Mouse (Mus musculus) heart, embryonic 12.5 days (tissue): ENCODE measurements around the gene Rbp4. TPM values are rescaled to one million over a fixed set of nuclear protein-coding genes. Genes with fewer than 3 reads are reported as not detected.

ENCODE experiments used
- ATAC-seq: fragments of 200-750 bp; cut with Nextera tagmentation; 2 replicates; pipeline ENCODE4 v1.8.0; 2017; ENCODE audit warnings: moderate TSS enrichment, moderate library complexity; ENCODE audit not compliant: insufficient number of reproducible peaks, low FRiP score
- H3K27ac ChIP-seq: fragments of 300-500 bp; sonication (generic); 2 replicates; pipeline ENCODE4 v1.5.1; 2016; ENCODE audit warnings: mild to moderate bottlenecking, moderate library complexity; ENCODE audit not compliant: poor library complexity, severe bottlenecking
- H3K27me3 ChIP-seq: fragments of 300-500 bp; sonication (generic); replicated peaks from 2 replicates; pipeline ENCODE4 v1.6.1; 2016; ENCODE audit warnings: mild to moderate bottlenecking, moderate library complexity
- H3K36me3 ChIP-seq: fragments of 300-500 bp; sonication (generic); 2 replicates; pipeline ENCODE4 v1.6.1; 2016; ENCODE audit warnings: mild to moderate bottlenecking, moderate library complexity
- H3K4me1 ChIP-seq: fragments of 300-500 bp; sonication (generic); replicated peaks from 2 replicates; pipeline ENCODE4 v1.6.1; 2016; ENCODE audit warnings: mild to moderate bottlenecking
- H3K4me2 ChIP-seq: fragments of 300-500 bp; sonication (generic); 2 replicates; pipeline ENCODE4 v1.6.1; 2016; ENCODE audit warnings: mild to moderate bottlenecking, moderate library complexity
- H3K4me3 ChIP-seq: fragments of 300-500 bp; sonication (generic); 2 replicates; pipeline ENCODE4 v1.5.1; 2016; ENCODE audit warnings: mild to moderate bottlenecking
- H3K9ac ChIP-seq: fragments of 300-500 bp; sonication (generic); 2 replicates; pipeline ENCODE4 v1.6.1; 2016; ENCODE audit warnings: mild to moderate bottlenecking, moderate library complexity
- H3K9me3 ChIP-seq: fragments of 300-500 bp; sonication (generic); replicated peaks from 2 replicates; pipeline ENCODE4 v1.6.1; 2016; ENCODE audit warnings: mild to moderate bottlenecking, moderate library complexity
- WGBS: fragments of 180-500 bp; shearing (Covaris S2); methylation state at CpG from one replicate; pipeline ENCODE4 v1.1.7; 2016; 5-methylcytosine and 5-hydroxymethylcytosine counted together
- polyA plus RNA-seq: library from polyadenylated mRNA; unstranded; fragments of >200 nt; fragmentation: Nextera tagmentation; extraction: Ambion mirVana; gene quantifications from 2 replicates; pipeline ENCODE4 v1.2.1, GENCODE M21; 2016

The Rbp4 gene
- polyA plus RNA-seq, 1 experiment from 2014 or later, result 24.1 TPM

DNA sequence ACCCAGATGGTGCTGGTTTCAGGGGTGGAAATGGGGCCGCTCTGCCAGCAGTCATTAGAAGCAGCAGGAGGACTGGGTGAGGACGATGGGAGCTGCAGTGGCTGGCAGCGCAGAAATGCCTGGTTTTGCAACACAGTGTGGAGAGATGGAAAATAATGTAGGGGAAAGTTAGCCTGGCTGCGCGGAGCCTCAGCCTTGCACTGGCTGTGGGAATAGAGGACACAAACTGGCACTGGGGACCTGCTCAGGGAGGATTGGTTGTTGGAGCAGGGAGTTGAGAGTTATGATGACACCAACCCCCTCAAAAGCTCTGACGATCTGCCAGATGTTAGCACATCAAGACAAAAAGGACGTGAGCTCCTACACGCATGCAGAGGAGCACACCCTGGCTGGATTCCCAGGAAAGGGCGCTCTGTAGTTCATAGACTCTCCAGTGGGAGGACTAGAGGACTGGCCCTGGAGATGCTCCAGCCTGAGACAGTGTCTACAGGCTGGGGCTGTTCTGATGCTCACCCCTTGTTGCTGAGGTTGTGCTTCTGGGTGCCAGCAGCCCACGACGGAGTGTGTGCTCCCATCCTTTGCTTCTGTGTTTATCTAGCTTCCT is 38.0 kb downstream of the Rbp4 start:
- ATAC-seq, result peak; percentile 59; the same call in 1 of the 2 replicates
- Histone ChIP-seq H3K9me3 (no peaks in the 10 kb centered on the region), H3K4me3 (no peak overlapping the region), H3K27ac (no peak overlapping the region), H3K4me1 (no peaks in the 10 kb centered on the region), H3K4me2 (no peak overlapping the region), H3K27me3 (0 out of 2 replicates have a peak, but pooled peaks cover 6% of the 10 kb centered on the region), H3K36me3 (no peaks in the 10 kb centered on the region), H3K9ac (no peak overlapping the region)
- WGBS, result 57% methylated on average over 11 of the region's 11 CpGs

GRCm38 (mm10) chr19:38085841-38086240 is 39.2 kb downstream of the Rbp4 start:
- no peaks in the 10 kb centered on the region for H3K9me3 ChIP-seq
- no peak for ATAC-seq
- 74% methylated on average over 4 of the region's 4 CpGs for WGBS
- H3K9ac ChIP-seq, result no peak overlapping the region
- no peak overlapping the region for H3K4me2 ChIP-seq
- no peaks in the 10 kb centered on the region for H3K4me1 ChIP-seq
- H3K36me3 ChIP-seq, result no peaks in the 10 kb centered on the region
- H3K27me3 ChIP-seq, result 0 out of 2 replicates have a peak, but pooled peaks cover 6% of the 10 kb centered on the region
- no peak overlapping the region for H3K27ac ChIP-seq
- H3K4me3 ChIP-seq, result no peak overlapping the region

- Histone ChIP-seq H3K36me3 (no peaks in the 10 kb centered on the region), H3K27ac (no peak overlapping the region), H3K4me3 (no peak overlapping the region), H3K4me2 (no peak overlapping the region), H3K27me3 (0 out of 2 replicates have a peak, but pooled peaks cover 6% of the 10 kb centered on the region), H3K4me1 (no peaks in the 10 kb centered on the region), H3K9ac (no peak overlapping the region), H3K9me3 (no peaks in the 10 kb centered on the region)
- ATAC-seq, result no peak
- WGBS, result 63% methylated on average over 5 of the region's 5 CpGs
These were observed 42.1 kb downstream of the Rbp4 start for GRCm38 (mm10) chr19:38082931-38083525.

- no peak overlapping the region for H3K4me3 ChIP-seq
- H3K9ac ChIP-seq, result no peak overlapping the region
- H3K27ac ChIP-seq, result no peak overlapping the region
- H3K27me3 ChIP-seq, result 0 out of 2 replicates have a peak, but pooled peaks cover 6% of the 10 kb centered on the region
- H3K36me3 ChIP-seq, result no peaks in the 10 kb centered on the region
- no peaks in the 10 kb centered on the region; the same call in 1 of the 2 replicates for H3K4me1 ChIP-seq
- ATAC-seq, result no peak
- no peak overlapping the region for H3K4me2 ChIP-seq
- no peaks in the 10 kb centered on the region for H3K9me3 ChIP-seq
- 65% methylated on average over 3 of the region's 3 CpGs for WGBS
These were observed 43.7 kb downstream of the Rbp4 start for GRCm38 (mm10) chr19:38081361-38081760.

- no peak overlapping the region for H3K4me3 ChIP-seq
These were observed 47.1 kb downstream of the Rbp4 start for GRCm38 (mm10) chr19:38077851-38078540.

GRCm38 (mm10) chr19:38076251-38076650 is 48.8 kb downstream of the Rbp4 start:
- 59% methylated on average over 2 of the region's 2 CpGs for WGBS
- ATAC-seq, result no peak

More at GRCm38 (mm10) chr19:38077851-38078540, 47.1 kb downstream of the Rbp4 start:
- no peak for ATAC-seq
- Histone ChIP-seq H3K9ac (no peak overlapping the region), H3K27me3 (no peaks in the 10 kb centered on the region), H3K4me1 (no peaks in the 10 kb centered on the region; the same call in 1 of the 2 replicates), H3K36me3 (peaks cover 10% of the 10 kb centered on the region), H3K4me2 (no peak overlapping the region), H3K27ac (no peak overlapping the region), H3K9me3 (no peaks in the 10 kb centered on the region)
- 75% methylated on average over 3 of the region's 3 CpGs for WGBS

DNA sequence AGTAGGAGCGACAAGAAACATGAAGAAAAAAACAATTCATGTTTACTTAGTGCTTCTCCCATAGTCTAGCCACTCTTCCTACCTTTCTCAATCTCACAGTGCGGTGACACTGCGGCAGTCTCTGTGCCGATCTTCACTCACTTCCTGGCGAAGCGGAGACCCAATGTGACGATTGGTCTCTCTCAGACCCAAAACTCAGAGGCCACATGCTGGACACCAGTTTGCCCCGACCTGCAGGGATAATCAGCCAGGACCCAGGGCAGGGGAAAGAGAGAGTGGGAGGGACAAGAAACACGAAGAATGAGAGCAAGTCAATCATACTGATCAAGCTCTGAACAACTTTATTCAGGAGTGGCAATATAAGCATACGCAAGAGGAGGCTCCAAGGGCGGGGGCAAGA is 50.0 kb downstream of the Rbp4 start:
- Histone ChIP-seq H3K27me3 (no peaks in the 10 kb centered on the region), H3K9me3 (no peaks in the 10 kb centered on the region), H3K4me1 (no peaks in the 10 kb centered on the region; the same call in 1 of the 2 replicates), H3K36me3 (peaks cover 37% of the 10 kb centered on the region), H3K9ac (no peak overlapping the region), H3K4me3 (no peak overlapping the region), H3K4me2 (no peak overlapping the region), H3K27ac (no peak overlapping the region)
- WGBS, result 79% methylated on average over 11 of the region's 11 CpGs
- ATAC-seq, result no peak

More at GRCm38 (mm10) chr19:38076251-38076650, 48.8 kb downstream of the Rbp4 start:
- Histone ChIP-seq H3K4me3 (no peak overlapping the region), H3K9ac (no peak overlapping the region), H3K4me1 (no peaks in the 10 kb centered on the region; the same call in 1 of the 2 replicates), H3K27ac (no peak overlapping the region), H3K36me3 (peaks cover 25% of the 10 kb centered on the region), H3K4me2 (no peak overlapping the region), H3K27me3 (no peaks in the 10 kb centered on the region), H3K9me3 (no peaks in the 10 kb centered on the region)

DNA sequence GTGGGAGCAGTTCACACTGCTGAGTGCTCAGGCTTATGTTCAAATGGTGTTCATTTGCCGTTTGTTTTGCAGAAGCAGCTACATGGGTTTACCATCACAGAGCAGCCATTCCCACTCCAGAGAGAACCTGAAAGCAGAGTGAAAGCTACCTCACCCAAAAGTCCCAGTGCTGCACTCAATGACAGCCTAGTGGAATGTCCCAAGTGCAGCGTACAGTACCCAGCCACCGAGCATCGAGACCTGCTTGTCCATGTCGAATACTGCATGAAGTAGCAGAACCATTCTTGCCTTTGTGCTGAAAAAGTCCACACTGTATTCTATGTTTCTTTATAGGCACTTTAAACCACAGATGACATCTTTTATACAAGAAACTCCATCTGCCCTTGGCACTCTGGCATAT is 51.9 kb downstream of the Rbp4 start:
- Histone ChIP-seq H3K4me1 (no peaks in the 10 kb centered on the region; the same call in 1 of the 2 replicates), H3K9ac (no peak overlapping the region), H3K4me2 (no peak overlapping the region), H3K36me3 (peaks cover 51% of the 10 kb centered on the region), H3K4me3 (no peak overlapping the region), H3K27me3 (no peaks in the 10 kb centered on the region), H3K9me3 (no peaks in the 10 kb centered on the region), H3K27ac (no peak overlapping the region)
- 93% methylated on average over 5 of the region's 5 CpGs for WGBS
- ATAC-seq, result no peak

Other genes with a start within 250 kb of the Rbp4 start
- 8.9 and 9.4 TPM in 2 replicates for gene Myof, start 81.7 kb downstream of the Rbp4 start, polyA plus RNA-seq
- 34.5 and 35.9 TPM in 2 replicates for gene Cep55, start 70.3 kb downstream of the Rbp4 start, polyA plus RNA-seq
- gene Ffar4, start 28.2 kb downstream of the Rbp4 start, polyA plus RNA-seq, result not detected in 2 replicates
- gene Pde6c, start 7.5 kb upstream of the Rbp4 start, polyA plus RNA-seq, result not detected in 2 replicates
- gene Fra10ac1, start 98.9 kb upstream of the Rbp4 start, polyA plus RNA-seq, result 30.2 and 31.7 TPM in 2 replicates
- not detected in 2 replicates for gene Lgi1, start 139.3 kb upstream of the Rbp4 start, polyA plus RNA-seq